Mouse (Mus musculus) right cerebral cortex, postnatal 36 days (tissue): ENCODE data around the gene Akr1cl.
"Not testable (repeated sequence)": the region's sequence is repeated elsewhere in the genome, so short reads cannot be mapped to it uniquely, and the experiment has no call there.

Experiments
- DNase-seq, 2 experiments: peaks; one replicate each; pipeline ENCODE4 v3.0.0; 2022; ENCODE audit warnings: low spot score in 2 of 2, mixed read lengths in 1 of 2

The Akr1cl gene

DNA sequence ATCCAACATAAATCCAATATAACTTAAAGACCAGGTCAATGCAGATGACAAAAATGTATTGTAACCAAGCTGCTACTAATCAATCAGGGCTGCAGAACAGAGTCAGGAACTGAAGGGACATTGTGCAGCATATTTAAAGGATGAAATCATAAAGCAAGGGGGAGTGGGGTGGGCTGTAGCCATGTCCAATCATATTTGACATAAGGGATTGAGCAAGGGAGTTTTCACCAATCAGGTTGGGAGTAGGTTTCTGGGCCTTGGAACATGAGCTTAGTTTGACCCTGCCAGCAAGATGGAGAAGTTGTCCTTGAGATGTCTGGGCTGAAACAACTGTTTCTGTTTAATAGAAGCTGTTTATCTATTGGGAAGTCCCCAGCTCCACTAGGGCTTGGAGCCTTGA, at the start of gene Akr1cl:
Gene Akr1cl (minus strand): TSS at position 119 of the 400 bp plus-strand sequence.
- DNase-seq = no peak

DNA sequence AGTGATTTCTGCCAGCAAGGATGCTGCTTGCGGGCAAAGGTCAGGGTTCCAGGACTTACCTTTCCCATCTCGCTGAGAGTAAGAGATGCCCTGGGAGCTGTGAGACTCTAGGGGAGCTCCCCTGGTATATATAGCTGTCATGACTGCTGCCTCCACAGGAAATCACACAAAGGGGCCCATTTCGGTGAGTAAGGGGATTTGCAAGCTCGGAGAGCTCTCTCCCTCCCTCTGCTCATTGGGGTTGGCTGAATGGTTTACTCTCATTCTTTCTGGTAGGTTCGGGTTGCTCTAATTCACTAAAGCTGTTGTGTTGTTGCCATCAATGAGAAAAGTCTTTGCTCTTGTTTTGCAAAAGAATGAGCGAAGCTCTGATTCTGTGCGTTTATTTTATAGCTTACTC, 49.6 kb upstream of the Akr1cl start, which contains the start of gene Crygb:
Gene Crygb (minus strand): TSS at position 101 of the 400 bp plus-strand sequence.
- DNase-seq = no peak

DNA sequence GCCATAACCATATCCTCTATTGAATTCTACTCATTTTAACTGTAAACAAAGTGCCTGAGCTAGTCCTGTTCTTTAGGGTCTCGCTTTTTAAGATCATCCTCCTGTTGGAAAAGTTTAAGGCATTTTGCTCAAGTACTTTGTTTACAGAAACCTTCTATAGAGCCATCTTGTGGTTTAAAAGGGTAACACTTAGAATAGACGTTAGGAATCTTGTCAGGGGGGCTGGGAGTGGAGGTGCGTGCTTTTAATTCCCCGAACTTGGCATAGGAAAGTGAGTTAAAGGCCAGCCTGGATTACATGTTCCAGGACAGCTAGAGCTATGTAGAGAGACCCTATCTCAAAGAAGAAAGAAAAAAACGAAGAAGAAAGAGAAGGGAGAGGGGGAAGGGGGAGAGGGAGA, 43.0 kb upstream of the Akr1cl start:
- DNase-seq = no peak

- DNase-seq = no peak
These were observed 41.0 kb upstream of the Akr1cl start, which contains the start of gene Crygc for GRCm38 (mm10) chr1:65073589-65073988. Gene Crygc (minus strand): TSS chr1:65073689.

DNA sequence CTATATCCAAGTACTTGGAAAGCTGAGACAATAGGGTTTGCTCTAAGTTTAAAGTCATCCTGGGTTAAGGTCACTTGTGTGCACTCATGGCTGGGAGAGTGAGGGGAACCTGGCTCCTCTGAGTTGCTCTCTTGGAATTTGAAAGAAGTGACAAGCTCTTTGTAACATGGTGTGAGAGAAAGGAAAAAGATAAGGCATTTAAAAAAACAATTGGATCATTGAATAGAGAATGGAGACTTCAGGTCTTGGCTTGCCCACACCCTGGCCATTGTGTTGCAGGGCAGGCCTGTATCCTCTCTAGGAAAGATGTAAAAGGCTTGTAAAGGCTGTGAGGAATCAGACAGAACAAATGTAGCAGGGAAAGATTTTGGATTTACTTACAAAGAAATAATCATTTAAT, 35.3 kb upstream of the Akr1cl start:
- no peak for DNase-seq

- DNase-seq = no peak
These were observed 31.6 kb upstream of the Akr1cl start for GRCm38 (mm10) chr1:65064201-65064600.

GRCm38 (mm10) chr1:65063352-65063751, 30.8 kb upstream of the Akr1cl start, which contains the start of gene Crygd:
Gene Crygd (minus strand): TSS chr1:65063452.
- DNase-seq = no peak

GRCm38 (mm10) chr1:65052140-65052539, 19.6 kb upstream of the Akr1cl start:
- DNase-seq = no peak

GRCm38 (mm10) chr1:65051696-65052095, 19.1 kb upstream of the Akr1cl start:
- DNase-seq = no peak

DNA sequence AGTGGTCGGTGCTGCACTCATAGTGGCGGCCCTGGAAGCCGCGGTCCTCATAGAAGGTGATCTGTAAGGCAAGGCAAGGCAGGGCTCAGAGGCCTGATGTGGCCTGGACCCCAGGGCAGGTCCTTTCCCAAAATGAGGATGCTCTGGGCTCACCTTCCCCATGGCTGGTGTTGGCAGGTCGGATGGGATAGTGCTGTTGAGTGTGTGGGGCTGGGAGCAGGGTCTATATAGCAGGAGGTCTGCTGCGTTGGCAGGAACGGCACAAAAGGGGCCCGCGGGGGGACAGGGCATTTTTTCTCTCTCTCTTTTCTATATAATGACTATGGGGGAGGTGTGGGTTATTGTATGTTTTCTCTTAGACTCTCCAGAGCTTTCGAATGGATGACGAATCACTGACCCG, 18.4 kb upstream of the Akr1cl start, which contains the start of gene Cryge:
Gene Cryge (minus strand): TSS at position 198 of the 400 bp plus-strand sequence.
- DNase-seq = not testable (repeated sequence)

- peak; percentile 9 to 32 for DNase-seq
These were observed 16.2 kb upstream of the Akr1cl start for GRCm38 (mm10) chr1:65048781-65049180.

GRCm38 (mm10) chr1:65046401-65047109, 14.0 kb upstream of the Akr1cl start:
- DNase-seq = no peak

- DNase-seq = no peak
These were observed 10.9 kb upstream of the Akr1cl start for GRCm38 (mm10) chr1:65043433-65043832.

DNA sequence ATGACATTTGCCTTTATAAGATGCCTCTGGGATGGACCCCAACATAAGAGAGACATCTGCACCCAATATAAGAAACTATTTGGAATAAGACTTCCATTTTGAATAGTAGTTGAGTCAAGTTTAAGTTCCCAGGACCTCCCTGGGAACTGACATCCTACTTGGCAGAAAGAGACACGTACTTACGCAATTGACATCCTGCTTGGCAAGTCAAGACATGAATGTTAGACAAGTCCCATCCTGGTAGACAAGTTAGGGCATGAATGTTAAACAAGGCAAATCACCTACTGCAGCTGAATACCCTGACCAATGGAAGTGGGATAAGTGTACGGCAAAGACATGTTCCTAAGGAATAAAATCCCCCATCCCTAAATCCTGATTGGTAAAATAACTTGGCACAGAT, 9.3 kb upstream of the Akr1cl start:
- no peak for DNase-seq

- no peak for DNase-seq
These were observed 8.2 kb upstream of the Akr1cl start for GRCm38 (mm10) chr1:65040806-65041205.

DNA sequence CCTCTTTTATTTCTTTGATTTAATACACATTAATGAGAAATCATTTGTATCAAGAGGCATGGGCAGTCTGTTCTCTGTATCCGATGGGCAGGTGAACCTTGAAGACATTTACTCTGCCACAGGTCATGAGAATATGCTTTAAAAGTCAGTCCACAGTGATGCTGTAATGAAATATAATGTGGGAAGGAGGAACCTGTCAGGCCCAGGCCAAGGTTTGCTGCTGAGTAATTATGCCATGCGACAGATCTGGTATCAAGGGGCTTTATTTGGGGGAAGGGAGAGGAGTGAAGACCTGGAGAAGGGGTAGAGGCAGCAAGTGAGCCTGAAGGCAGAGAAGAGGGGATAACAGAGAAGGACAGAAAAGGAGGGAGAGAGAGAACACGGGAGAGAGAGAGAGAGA, 7.1 kb upstream of the Akr1cl start:
- DNase-seq = no peak

- DNase-seq = no peak
These were observed 5.0 kb upstream of the Akr1cl start for GRCm38 (mm10) chr1:65037542-65037941.

GRCm38 (mm10) chr1:65035513-65035912, 3.0 kb upstream of the Akr1cl start:
- DNase-seq = no peak

- DNase-seq = no peak
These were observed 4.4 kb downstream of the Akr1cl start for GRCm38 (mm10) chr1:65028206-65028605.

- DNase-seq = no peak
These were observed 19.8 kb downstream of the Akr1cl start for GRCm38 (mm10) chr1:65012726-65013125.

DNA sequence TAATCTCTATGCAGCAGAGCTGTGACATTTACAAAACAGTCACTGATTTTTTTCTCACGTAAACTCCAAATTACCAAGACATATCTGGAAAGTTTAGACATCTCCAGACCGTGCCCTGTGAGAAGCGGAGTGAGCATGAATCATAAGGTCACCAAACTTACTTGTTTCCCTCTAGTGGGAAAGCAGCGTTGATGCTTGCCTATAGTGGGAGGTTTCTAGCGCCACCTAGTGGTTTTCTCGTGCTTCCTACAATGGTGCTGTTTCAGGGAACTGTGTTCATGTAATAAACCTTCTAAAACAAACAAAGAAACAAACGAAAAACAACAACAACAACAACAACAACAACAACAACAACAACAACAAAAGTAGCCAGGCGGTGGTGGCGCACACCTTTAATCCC, 22.4 kb downstream of the Akr1cl start:
- DNase-seq = peak; percentile 2 to 23

DNA sequence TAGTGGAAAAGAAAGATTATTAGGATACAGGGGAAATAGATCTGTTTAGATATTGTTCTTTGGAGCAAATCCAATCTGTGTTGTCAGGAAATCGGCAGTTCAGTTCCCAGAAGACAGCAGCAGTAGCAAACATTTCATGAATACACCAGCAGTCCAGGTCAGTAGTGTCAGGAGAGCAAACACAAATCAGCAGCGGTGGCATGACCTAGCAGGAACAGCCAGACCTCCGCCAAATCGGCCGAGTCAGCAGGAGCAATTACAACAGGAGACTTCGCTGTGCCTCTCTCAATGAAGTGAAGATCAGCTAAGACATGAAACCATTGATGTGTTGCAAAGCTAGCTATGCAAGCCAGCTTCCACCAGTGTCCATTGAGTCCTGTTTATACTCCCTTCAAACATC, 27.0 kb downstream of the Akr1cl start:
- DNase-seq = no peak

GRCm38 (mm10) chr1:65004526-65004925, 28.0 kb downstream of the Akr1cl start:
- no peak for DNase-seq

DNA sequence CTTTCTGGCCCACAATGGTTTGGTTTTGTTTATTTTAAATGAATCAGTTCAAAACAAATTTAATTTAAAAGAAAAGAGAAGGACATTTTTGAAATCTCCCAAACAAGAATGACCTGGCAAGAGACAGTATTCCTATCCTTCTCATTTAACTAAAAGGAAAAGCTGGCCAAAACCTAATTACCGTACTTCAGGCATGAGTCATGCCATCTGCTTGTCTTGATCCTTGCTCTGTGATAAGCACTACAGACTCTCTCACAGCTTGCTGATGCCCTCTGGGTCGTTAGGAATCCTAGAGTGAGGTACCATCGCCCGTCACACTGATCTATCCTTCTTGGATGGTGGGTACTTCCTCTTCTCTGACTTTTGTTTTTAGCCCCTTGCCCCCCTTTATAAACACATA, 39.4 kb downstream of the Akr1cl start:
- DNase-seq = no peak
